Comparison of ENCODE assay signal across 10 mouse cellular contexts in the genomic region with DNA sequence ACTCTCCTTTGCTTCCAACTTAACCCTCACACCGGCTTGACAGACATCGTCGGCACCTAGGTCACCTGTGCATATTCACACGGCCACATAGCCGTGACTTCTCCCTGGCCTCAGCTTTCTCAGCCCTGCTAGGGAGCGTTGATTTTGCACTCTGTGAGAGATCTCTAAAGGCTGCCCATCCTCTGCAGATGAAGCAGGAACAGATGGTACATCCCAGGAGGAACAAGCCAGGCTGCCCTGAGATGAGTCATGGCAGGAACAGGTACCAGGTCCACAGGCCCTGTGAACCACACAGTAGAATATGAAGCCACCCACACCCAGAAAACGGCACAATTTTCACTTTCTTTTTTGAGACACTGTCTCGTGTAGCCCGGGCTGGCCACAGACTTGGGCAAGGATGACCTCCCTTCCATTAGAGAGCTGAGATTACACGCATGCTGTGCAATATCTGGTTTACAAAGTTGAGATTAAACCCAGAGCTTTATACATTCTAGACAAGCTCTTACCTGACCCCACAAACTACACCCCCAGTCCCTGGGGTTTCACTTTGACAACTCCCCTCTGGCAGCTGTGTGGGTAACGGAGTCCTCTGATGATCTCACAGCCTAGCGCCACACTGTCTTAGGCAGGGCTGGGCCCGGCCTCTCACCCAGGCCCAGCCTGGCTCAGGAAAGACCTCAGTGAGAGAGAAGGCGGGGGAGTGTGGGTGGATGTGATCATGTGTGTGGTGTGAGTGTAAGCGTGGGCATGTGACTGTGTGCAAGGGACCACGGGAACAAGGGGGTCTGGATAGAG. TPM values are rescaled to one million over a fixed set of nuclear protein-coding genes. Genes with fewer than 3 reads are reported as not detected.
DNase-seq lines count a peak whose midpoint lies in the region; ATAC-seq and TF ChIP-seq lines count a peak whose summit lies in the region.
"Had no signal": no experiment of that assay in that cellular context is flagged by ENCODE, and none has a peak within 500 bp of the region (broad histone marks: within the 10 kb centered on the region; RNA-seq: fewer than 3 reads in every experiment).

No protein-coding gene starts in this region.

- no peak for TF ChIP-seq CTCF in left cerebral cortex, adult 2 months (IDR thresholded peaks at IDR 0.05)

- DNase-seq in cerebellum, postnatal 4 days (ENCODE audit: low spot score in 2 of 2): no peak
- no peak for DNase-seq in left cerebral cortex, adult 2 months (ENCODE audit: extremely low spot score in 1 of 2, low spot score in 2 of 2)
- DNase-seq in left cerebral cortex, adult 11 months (ENCODE audit: low spot score): no peak
- peak; percentile 58 for DNase-seq in T-cell, adult 2 months (ENCODE audit: low spot score)
- DNase-seq in induced T-regulatory cell, adult 2 months (ENCODE audit: low read depth): peak; percentile 80
- DNase-seq in spleen, postnatal 14 days (ENCODE audit: low spot score in 2 of 2): no peak
- DNase-seq in heart, postnatal 4 days: no peak
- DNase-seq: lung, postnatal 36 days had no signal

- peak; percentile 90 for ATAC-seq in cerebellum, adult (ENCODE audit: insufficient number of reproducible peaks, low FRiP score, low TSS enrichment)

- H3K27ac ChIP-seq in left cerebral cortex, adult 2 months: peak overlapping the region; percentile 63
- H3K27ac ChIP-seq: forebrain, embryonic 10.5 days had no signal

- no peak overlapping the region for H3K4me3 ChIP-seq in left cerebral cortex, adult 2 months
- H3K4me3 ChIP-seq: forebrain, embryonic 10.5 days had no signal

- intact Hi-C loops in left cerebral cortex, adult 2 months (cut with DNase I): no loop called here

RNA-seq across cellular contexts. Expression of a gene that starts 10.5 kb away (rescaled TPM):
- total RNA-seq in left cerebral cortex, adult 2 months (2021): 10 to 100 TPM; 12.7 to 15.1 TPM
- 1 to 10 TPM; 4.2 to 5.4 TPM for total RNA-seq in heart, postnatal 4 days (2021)

RNA-seq across cellular contexts. Expression of a gene that starts 36.5 kb away (rescaled TPM):
- under 1 TPM; 0.77 to 0.89 TPM for total RNA-seq in left cerebral cortex, adult 2 months (2021)
- total RNA-seq in heart, postnatal 4 days (2021): under 1 TPM in 1 of 2 experiments, not detected in 1; 0.11 TPM

Comparison
In these comparisons a context has a peak if more than half of its experiments do, and no peak if none do; other contexts are left out.
1. DNase-seq: peak in T-cell, adult 2 months (single experiment) and induced T-regulatory cell, adult 2 months (single experiment); none in cerebellum, postnatal 4 days (0 of 2), left cerebral cortex, adult 2 months (0 of 2), left cerebral cortex, adult 11 months (single experiment), spleen, postnatal 14 days (0 of 2) and heart, postnatal 4 days (single experiment).